Mouse (Mus musculus): ENCODE results near the gene Gm20662. TPM values are rescaled to one million over a fixed set of nuclear protein-coding genes. Genes with fewer than 3 reads are reported as not detected.

Gene Gm20662
- polyA plus RNA-seq, 2 experiments = 0.76 to 6.8 TPM

DNA sequence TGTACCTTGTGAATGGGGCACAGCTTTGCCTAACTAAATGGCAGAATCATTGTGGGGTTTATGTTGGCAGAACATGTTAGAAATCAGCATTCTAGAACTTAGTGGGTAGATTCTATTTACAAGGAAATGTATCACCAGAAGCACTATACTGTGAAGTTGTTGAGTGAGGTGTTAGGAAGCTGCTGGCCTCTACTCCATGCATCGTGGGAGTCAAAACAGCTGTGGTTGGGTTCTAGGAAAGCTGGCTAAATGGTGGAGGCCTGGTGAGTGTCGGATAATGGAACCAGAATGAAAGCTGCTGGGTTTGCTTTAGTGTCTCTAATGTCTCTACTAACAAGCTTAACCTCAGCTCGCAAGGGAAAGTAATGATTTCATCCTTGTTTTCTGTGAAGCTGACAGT lies 21.0 kb downstream of the Gm20662 start:
- Histone ChIP-seq H3K4me1 (ENCODE audit: control insufficient read depth, insufficient read depth, low read length) (no peaks in the 10 kb centered on the region), H3K9ac (ENCODE audit: low read depth, low read length, severe bottlenecking) (no peak overlapping the region), H3K27me3 (ENCODE audit: control insufficient read depth, insufficient read depth, low read length) (no peaks in the 10 kb centered on the region), H3K36me3 (ENCODE audit: control insufficient read depth, insufficient read depth, low read length) (peaks cover 19% of the 10 kb centered on the region), H3K4me2 (replicated peaks; ENCODE audit: low read depth, low read length, severe bottlenecking) (no peak overlapping the region), H3K4me3 (replicated peaks; ENCODE audit: low read length) (no peak overlapping the region), H3K9me3 (ENCODE audit: control insufficient read depth, low read length) (no peaks in the 10 kb centered on the region), H3K27ac (replicated peaks; ENCODE audit: low read depth, low read length) (no peak overlapping the region)
- TF ChIP-seq POLR2A (IDR thresholded peaks at IDR 0.05; ENCODE audit: borderline replicate concordance, extremely low read depth, insufficient read depth, insufficient read length) = no peak
- 92% methylated on average over 3 of the region's 3 CpGs for WGBS
- ATAC-seq (ENCODE audit: low FRiP score, low read depth) (no peak), DNase-seq (ENCODE audit: low spot score) (no peak)

- peaks cover 21% of the 10 kb centered on the region for H3K36me3 ChIP-seq (ENCODE audit: control insufficient read depth, insufficient read depth, low read length)
- H3K4me2 ChIP-seq (replicated peaks; ENCODE audit: low read depth, low read length, severe bottlenecking) = no peak overlapping the region
- WGBS = 96% methylated on average over 1 of the region's 1 CpGs
- no peaks in the 10 kb centered on the region for H3K9me3 ChIP-seq (ENCODE audit: control insufficient read depth, low read length)
- H3K27ac ChIP-seq (replicated peaks; ENCODE audit: low read depth, low read length) = no peak overlapping the region
- H3K4me3 ChIP-seq (replicated peaks; ENCODE audit: low read length) = no peak overlapping the region
- DNase-seq (ENCODE audit: low spot score) = no peak
- H3K9ac ChIP-seq (ENCODE audit: low read depth, low read length, severe bottlenecking) = no peak overlapping the region
- H3K27me3 ChIP-seq (ENCODE audit: control insufficient read depth, insufficient read depth, low read length) = no peaks in the 10 kb centered on the region
- no peak for ATAC-seq (ENCODE audit: low FRiP score, low read depth)
- no peak for TF ChIP-seq POLR2A (IDR thresholded peaks at IDR 0.05; ENCODE audit: borderline replicate concordance, extremely low read depth, insufficient read depth, insufficient read length)
- no peaks in the 10 kb centered on the region for H3K4me1 ChIP-seq (ENCODE audit: control insufficient read depth, insufficient read depth, low read length)
These were observed 24.6 kb downstream of the Gm20662 start for GRCm38 (mm10) chr9:108020741-108021140.

- no peak for TF ChIP-seq POLR2A (IDR thresholded peaks at IDR 0.05; ENCODE audit: borderline replicate concordance, extremely low read depth, insufficient read depth, insufficient read length)
- Histone ChIP-seq H3K4me2 (replicated peaks; ENCODE audit: low read depth, low read length, severe bottlenecking) (no peak overlapping the region), H3K4me3 (replicated peaks; ENCODE audit: low read length) (no peak overlapping the region), H3K4me1 (ENCODE audit: control insufficient read depth, insufficient read depth, low read length) (no peaks in the 10 kb centered on the region), H3K36me3 (ENCODE audit: control insufficient read depth, insufficient read depth, low read length) (peaks cover 41% of the 10 kb centered on the region), H3K9me3 (ENCODE audit: control insufficient read depth, low read length) (no peaks in the 10 kb centered on the region), H3K27me3 (ENCODE audit: control insufficient read depth, insufficient read depth, low read length) (no peaks in the 10 kb centered on the region), H3K27ac (replicated peaks; ENCODE audit: low read depth, low read length) (no peak overlapping the region), H3K9ac (ENCODE audit: low read depth, low read length, severe bottlenecking) (no peak overlapping the region)
- 89% methylated on average over 3 of the region's 3 CpGs for WGBS
- no peak for DNase-seq (ENCODE audit: low spot score)
- no peak for ATAC-seq (ENCODE audit: low FRiP score, low read depth)
These were observed 27.1 kb downstream of the Gm20662 start for GRCm38 (mm10) chr9:108023216-108023615.

DNA sequence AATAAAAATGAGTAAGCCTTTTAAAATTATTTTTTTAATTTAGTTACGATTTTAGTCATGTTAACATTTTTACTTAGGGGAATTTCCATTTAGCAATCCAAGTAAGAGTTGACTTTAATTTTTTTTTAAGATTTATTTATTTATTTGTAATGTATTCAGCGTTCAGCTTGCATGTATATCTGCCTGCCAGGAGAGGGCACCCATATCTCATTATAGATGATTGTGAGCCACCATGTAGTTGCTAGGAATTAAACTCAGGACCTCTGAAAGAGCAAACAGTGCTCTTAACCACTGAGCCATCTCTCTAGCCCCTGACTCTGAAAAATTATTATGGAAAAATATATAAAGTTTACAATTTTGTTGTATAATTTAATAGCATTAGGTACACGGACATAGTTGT lies 30.4 kb downstream of the Gm20662 start:
- H3K9ac ChIP-seq (ENCODE audit: low read depth, low read length, severe bottlenecking) = no peak overlapping the region
- no peak overlapping the region for H3K4me3 ChIP-seq (replicated peaks; ENCODE audit: low read length)
- H3K4me2 ChIP-seq (replicated peaks; ENCODE audit: low read depth, low read length, severe bottlenecking) = no peak overlapping the region
- no peak for TF ChIP-seq POLR2A (IDR thresholded peaks at IDR 0.05; ENCODE audit: borderline replicate concordance, extremely low read depth, insufficient read depth, insufficient read length)
- WGBS = 83% methylated on average over 3 of the region's 3 CpGs
- H3K27ac ChIP-seq (replicated peaks; ENCODE audit: low read depth, low read length) = no peak overlapping the region
- H3K27me3 ChIP-seq (ENCODE audit: control insufficient read depth, insufficient read depth, low read length) = no peaks in the 10 kb centered on the region
- H3K36me3 ChIP-seq (ENCODE audit: control insufficient read depth, insufficient read depth, low read length) = peaks cover 53% of the 10 kb centered on the region
- ATAC-seq (ENCODE audit: low FRiP score, low read depth) (no peak), DNase-seq (ENCODE audit: low spot score) (no peak)
- no peaks in the 10 kb centered on the region for H3K4me1 ChIP-seq (ENCODE audit: control insufficient read depth, insufficient read depth, low read length)
- no peaks in the 10 kb centered on the region for H3K9me3 ChIP-seq (ENCODE audit: control insufficient read depth, low read length)

- Histone ChIP-seq H3K9me3 (ENCODE audit: control insufficient read depth, low read length) (no peaks in the 10 kb centered on the region), H3K36me3 (ENCODE audit: control insufficient read depth, insufficient read depth, low read length) (peaks cover 66% of the 10 kb centered on the region), H3K27ac (replicated peaks; ENCODE audit: low read depth, low read length) (no peak overlapping the region), H3K27me3 (ENCODE audit: control insufficient read depth, insufficient read depth, low read length) (no peaks in the 10 kb centered on the region), H3K4me2 (replicated peaks; ENCODE audit: low read depth, low read length, severe bottlenecking) (no peak overlapping the region), H3K9ac (ENCODE audit: low read depth, low read length, severe bottlenecking) (no peak overlapping the region), H3K4me3 (replicated peaks; ENCODE audit: low read length) (no peak overlapping the region), H3K4me1 (ENCODE audit: control insufficient read depth, insufficient read depth, low read length) (no peaks in the 10 kb centered on the region)
- no peak for TF ChIP-seq POLR2A (IDR thresholded peaks at IDR 0.05; ENCODE audit: borderline replicate concordance, extremely low read depth, insufficient read depth, insufficient read length)
- DNase-seq (ENCODE audit: low spot score) (no peak), ATAC-seq (ENCODE audit: low FRiP score, low read depth) (no peak)
- WGBS = 94% methylated on average over 3 of the region's 3 CpGs
These were observed 31.7 kb downstream of the Gm20662 start for GRCm38 (mm10) chr9:108027867-108028266.

- ATAC-seq (ENCODE audit: low FRiP score, low read depth) (no peak), DNase-seq (ENCODE audit: low spot score) (no peak)
- Histone ChIP-seq H3K27ac (replicated peaks; ENCODE audit: low read depth, low read length) (no peak overlapping the region), H3K9ac (ENCODE audit: low read depth, low read length, severe bottlenecking) (no peak overlapping the region), H3K4me3 (replicated peaks; ENCODE audit: low read length) (no peak overlapping the region), H3K36me3 (ENCODE audit: control insufficient read depth, insufficient read depth, low read length) (peaks cover 67% of the 10 kb centered on the region), H3K4me2 (replicated peaks; ENCODE audit: low read depth, low read length, severe bottlenecking) (no peak overlapping the region), H3K27me3 (ENCODE audit: control insufficient read depth, insufficient read depth, low read length) (no peaks in the 10 kb centered on the region), H3K9me3 (ENCODE audit: control insufficient read depth, low read length) (no peaks in the 10 kb centered on the region), H3K4me1 (ENCODE audit: control insufficient read depth, insufficient read depth, low read length) (no peaks in the 10 kb centered on the region)
- 85% methylated on average over 5 of the region's 5 CpGs for WGBS
- TF ChIP-seq POLR2A (IDR thresholded peaks at IDR 0.05; ENCODE audit: borderline replicate concordance, extremely low read depth, insufficient read depth, insufficient read length) = no peak
These were observed 36.0 kb downstream of the Gm20662 start for GRCm38 (mm10) chr9:108032126-108032525.

Measured in limb, embryonic 14.5 days (tissue).